Mouse (Mus musculus): Measurements from ENCODE around the gene Aacs. TPM values are rescaled to one million over a fixed set of nuclear protein-coding genes. Genes with fewer than 3 reads are reported as not detected.
"Not testable (repeated sequence)": the region's sequence is repeated elsewhere in the genome, so short reads cannot be mapped to it uniquely, and the experiment has no call there.

The Aacs gene
- polyA plus RNA-seq (2015; fragmentation: Nextera tagmentation; extraction: Ambion mirVana) = 36.8 and 38.1 TPM in 2 replicates

DNA sequence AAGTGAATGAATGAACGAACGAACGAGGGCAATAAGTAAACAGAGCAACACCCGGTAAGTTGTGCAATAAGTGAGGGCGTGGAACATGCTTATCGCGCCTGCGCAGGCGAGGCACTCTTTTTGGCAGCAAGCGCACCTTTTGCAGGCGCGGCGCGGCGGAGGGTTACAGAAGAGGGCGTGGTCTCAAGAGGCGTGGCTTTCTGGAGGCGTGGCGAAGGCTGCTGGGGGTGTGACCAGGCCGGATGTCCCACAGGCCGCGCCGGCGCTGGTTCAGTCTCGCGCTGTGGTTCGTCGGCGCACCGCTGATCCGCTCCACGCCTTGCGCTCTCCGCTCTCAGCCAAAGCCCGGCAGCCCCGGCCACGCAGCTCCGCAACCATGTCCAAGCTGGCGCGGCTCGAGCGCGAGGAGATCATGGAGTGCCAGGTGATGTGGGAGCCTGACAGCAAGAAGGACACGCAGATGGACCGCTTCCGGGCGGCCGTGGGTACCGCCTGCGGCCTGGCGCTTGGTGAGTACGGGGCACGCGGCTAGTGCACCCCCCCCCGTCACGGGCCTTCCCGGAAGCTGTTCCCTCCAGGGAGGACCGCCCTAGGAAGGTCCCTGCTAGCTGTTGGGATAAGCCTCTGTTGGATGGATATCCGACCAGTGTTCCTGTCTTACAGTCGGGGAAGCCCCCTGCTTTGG, at the start of gene Aacs:
TSS of gene Aacs (plus strand) at position 214 of the 685 bp plus-strand sequence.
- Histone ChIP-seq H3K9ac (peak within 1 kb of the TSS; percentile 85), H3K36me3 (peaks cover 9% of the 10 kb centered on the region; the same call in 1 of the 2 replicates), H3K9me3 (no peaks in the 10 kb centered on the region), H3K4me1 (peaks cover 27% of the 10 kb centered on the region), H3K27ac (peak within 1 kb of the TSS; percentile 78), H3K27me3 (no peaks in the 10 kb centered on the region), H3K4me3 (peak within 1 kb of the TSS; percentile 87), H3K4me2 (peak within 1 kb of the TSS; percentile 90)
- under 1% methylated on average over 60 of the region's 60 CpGs for WGBS
- peak; percentile 87 for ATAC-seq (ENCODE audit: insufficient number of reproducible peaks, insufficient read depth, low FRiP score, low TSS enrichment, low read depth)

GRCm38 (mm10) chr5:125426343-125426742, 49.3 kb upstream of the Aacs start:
- Histone ChIP-seq H3K4me1 (no peaks in the 10 kb centered on the region), H3K36me3 (peaks cover 100% of the 10 kb centered on the region), H3K4me3 (no peak overlapping the region), H3K27me3 (no peaks in the 10 kb centered on the region), H3K9me3 (no peaks in the 10 kb centered on the region), H3K27ac (no peak overlapping the region), H3K9ac (no peak overlapping the region), H3K4me2 (no peak overlapping the region)
- no peak for ATAC-seq (ENCODE audit: insufficient number of reproducible peaks, insufficient read depth, low FRiP score, low TSS enrichment, low read depth)
- 91% methylated on average over 10 of the region's 10 CpGs for WGBS

GRCm38 (mm10) chr5:125432324-125432723, 43.3 kb upstream of the Aacs start:
- H3K27ac ChIP-seq; H3K27me3 ChIP-seq; ATAC-seq (ENCODE audit: insufficient number of reproducible peaks, insufficient read depth, low FRiP score, low TSS enrichment, low read depth); H3K9me3 ChIP-seq: not testable (repeated sequence)
- WGBS = 90% methylated on average over 2 of the region's 2 CpGs
- Histone ChIP-seq H3K36me3 (peaks cover 44% of the 10 kb centered on the region), H3K4me2 (peak overlapping the region; percentile 87; the same call in 1 of the 2 replicates), H3K9ac (0 out of 2 replicates have a peak overlapping the region, but pooled peaks have one; percentile 1), H3K4me3 (peak overlapping the region; percentile 92; the same call in 1 of the 2 replicates), H3K4me1 (peaks cover 12% of the 10 kb centered on the region)

DNA sequence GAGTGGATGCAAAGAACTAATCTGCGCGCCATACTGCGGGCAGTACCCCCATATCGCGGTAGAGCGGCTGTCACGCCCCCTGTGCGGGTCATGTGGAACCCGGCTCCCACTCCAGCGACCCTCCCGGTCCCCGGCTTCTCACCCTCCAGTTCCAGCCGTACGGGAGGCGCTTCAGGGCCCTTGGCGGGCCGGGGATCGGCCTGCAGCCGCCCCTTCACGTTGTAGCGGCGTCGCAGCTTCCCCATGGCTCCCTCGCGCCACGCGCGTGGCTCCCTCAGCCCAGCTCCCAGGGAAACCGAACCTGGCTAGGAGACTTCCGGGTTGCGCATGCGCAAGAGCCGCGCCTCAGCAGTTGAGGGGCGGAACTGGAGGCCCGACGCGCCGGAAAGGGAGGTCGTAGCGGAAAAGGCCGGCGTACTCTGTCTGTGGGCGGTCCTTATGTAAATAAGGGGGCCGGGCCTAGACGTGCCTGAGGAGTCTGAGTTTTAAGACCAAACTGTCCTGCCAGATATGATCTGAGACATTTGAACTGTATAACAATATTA, 41.7 kb upstream of the Aacs start, which contains the start of gene Dhx37:
TSS of gene Dhx37 (minus strand) at position 329 of the 545 bp plus-strand sequence.
- WGBS = 0% methylated on average over 46 of the region's 46 CpGs
- ATAC-seq (ENCODE audit: insufficient number of reproducible peaks, insufficient read depth, low FRiP score, low TSS enrichment, low read depth) = peak; percentile 92
- Histone ChIP-seq H3K9me3 (no peaks in the 10 kb centered on the region), H3K27me3 (no peaks in the 10 kb centered on the region), H3K4me2 (peak within 1 kb of the TSS; percentile 87), H3K4me3 (peak within 1 kb of the TSS; percentile 92), H3K27ac (peak within 1 kb of the TSS; percentile 62), H3K9ac (peak within 1 kb of the TSS; percentile 92), H3K4me1 (peaks cover 12% of the 10 kb centered on the region), H3K36me3 (peaks cover 29% of the 10 kb centered on the region)

- Histone ChIP-seq H3K4me1 (peaks cover 12% of the 10 kb centered on the region), H3K4me3 (peak overlapping the region; percentile 92), H3K4me2 (peak overlapping the region; percentile 87), H3K36me3 (peaks cover 24% of the 10 kb centered on the region)
- H3K9ac ChIP-seq, H3K27ac ChIP-seq, H3K27me3 ChIP-seq, H3K9me3 ChIP-seq: not testable (repeated sequence)
- peak; percentile 0; the same call in 1 of the 2 replicates for ATAC-seq (ENCODE audit: insufficient number of reproducible peaks, insufficient read depth, low FRiP score, low TSS enrichment, low read depth)
- 52% methylated on average over 15 of the region's 15 CpGs for WGBS
Measured at GRCm38 (mm10) chr5:125434347-125434746, 41.3 kb upstream of the Aacs start.

DNA sequence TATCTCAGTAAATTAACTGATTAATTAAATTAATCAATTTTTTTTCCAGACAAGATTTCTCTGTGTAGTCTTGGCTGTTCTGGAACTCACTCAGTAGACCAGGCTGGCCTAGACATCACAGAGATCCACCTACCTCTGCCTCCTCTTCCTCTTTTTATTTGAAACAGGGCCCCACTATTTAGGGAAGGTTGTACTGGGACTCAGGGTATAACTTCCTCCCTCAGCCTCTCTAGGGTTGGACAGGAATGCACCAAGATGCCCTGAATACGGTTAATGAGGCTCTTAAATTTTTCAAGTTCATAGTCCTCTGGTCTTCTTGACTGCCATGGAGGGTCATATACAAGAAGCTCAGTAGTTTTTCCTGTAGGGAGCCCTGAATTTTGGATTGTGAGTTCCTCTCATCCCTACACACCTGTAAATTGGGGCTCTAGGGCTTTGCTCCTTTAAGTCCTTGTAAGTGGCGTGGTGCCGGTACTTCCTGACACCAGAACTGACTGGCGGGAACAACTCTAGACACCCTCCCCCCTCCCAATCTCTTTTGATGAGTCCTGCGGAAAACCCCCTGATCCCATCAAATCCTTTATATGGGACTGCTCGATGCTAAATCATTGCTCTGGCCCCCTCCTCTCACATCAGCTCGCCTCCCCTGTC, 34.9 kb upstream of the Aacs start:
- 3% methylated on average over 7 of the region's 7 CpGs for WGBS
- H3K4me2 ChIP-seq = peak overlapping the region; percentile 80

DNA sequence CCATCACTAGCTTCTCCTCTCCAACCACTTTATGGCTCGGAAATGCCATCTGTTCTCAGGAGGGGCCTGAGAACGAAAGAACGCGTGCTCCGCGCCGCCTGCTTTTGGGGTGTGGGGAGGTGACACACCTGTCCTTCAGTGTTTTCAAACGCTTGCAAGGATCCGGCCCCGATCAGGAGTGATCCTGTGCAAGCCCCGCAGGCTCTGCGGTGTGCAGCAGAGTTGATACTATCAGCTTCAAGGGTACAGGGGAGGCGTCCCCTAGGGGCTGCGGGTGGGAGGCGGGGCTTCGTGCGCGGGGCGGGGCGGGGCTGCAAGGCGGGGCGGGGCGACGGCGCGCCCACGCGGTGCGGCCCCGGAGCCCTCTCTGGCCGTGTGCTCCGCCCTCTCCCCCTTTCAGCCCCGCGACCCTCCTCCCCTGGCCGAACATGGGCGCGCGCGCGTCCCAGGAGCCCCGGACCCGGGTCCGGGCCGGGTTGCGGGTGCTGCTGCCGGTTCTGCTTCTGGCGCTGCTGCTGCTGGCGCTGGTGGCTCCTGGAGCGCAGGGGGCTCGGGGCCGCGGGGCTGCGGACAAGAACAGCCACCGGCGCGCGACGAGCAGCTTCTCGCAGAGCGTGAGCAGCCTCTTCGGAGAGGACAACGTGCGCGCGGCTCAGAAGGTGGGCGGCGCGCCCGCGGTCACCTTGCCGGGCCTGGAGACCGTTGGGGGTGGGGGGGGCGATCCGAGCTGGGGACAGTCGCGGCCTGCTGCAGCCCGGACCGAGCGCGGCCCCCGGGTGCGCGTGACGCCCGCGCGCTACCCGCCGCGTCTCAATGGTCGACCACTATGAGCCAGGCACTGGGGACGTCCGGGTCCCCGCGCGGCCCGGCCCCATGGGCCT, 34.1 kb upstream of the Aacs start, which contains the start of gene Bri3bp:
TSS of gene Bri3bp (plus strand) at position 335 of the 881 bp plus-strand sequence.
- WGBS = under 1% methylated on average over 88 of the region's 97 CpGs

More for the DNA sequence above, 34.9 kb upstream of the Aacs start:
- H3K27me3 ChIP-seq = no peaks in the 10 kb centered on the region
- H3K4me1 ChIP-seq = peaks cover 16% of the 10 kb centered on the region
- H3K9ac ChIP-seq = peak overlapping the region; percentile 91
- no peaks in the 10 kb centered on the region for H3K9me3 ChIP-seq
- H3K36me3 ChIP-seq = peaks cover 5% of the 10 kb centered on the region
- no peak for ATAC-seq (ENCODE audit: insufficient number of reproducible peaks, insufficient read depth, low FRiP score, low TSS enrichment, low read depth)
- H3K27ac ChIP-seq = peak overlapping the region; percentile 48; the same call in 1 of the 2 replicates
- peak overlapping the region; percentile 90 for H3K4me3 ChIP-seq

GRCm38 (mm10) chr5:125442136-125442995, 33.2 kb upstream of the Aacs start:
- H3K9me3 ChIP-seq = no peaks in the 10 kb centered on the region
- peak overlapping the region; percentile 76; the same call in 1 of the 2 replicates for H3K27ac ChIP-seq
- ATAC-seq (ENCODE audit: insufficient number of reproducible peaks, insufficient read depth, low FRiP score, low TSS enrichment, low read depth) = no peak
- no peaks in the 10 kb centered on the region for H3K27me3 ChIP-seq
- peak overlapping the region; percentile 90 for H3K4me3 ChIP-seq
- peak overlapping the region; percentile 91 for H3K9ac ChIP-seq
- H3K4me2 ChIP-seq = peak overlapping the region; percentile 80
- peaks cover 5% of the 10 kb centered on the region for H3K36me3 ChIP-seq
- 21% methylated on average over 27 of the region's 27 CpGs for WGBS
- H3K4me1 ChIP-seq = peaks cover 16% of the 10 kb centered on the region

More for the DNA sequence above, 34.1 kb upstream of the Aacs start, which contains the start of gene Bri3bp:
- peaks cover 16% of the 10 kb centered on the region for H3K4me1 ChIP-seq
- peak; percentile 89 for ATAC-seq (ENCODE audit: insufficient number of reproducible peaks, insufficient read depth, low FRiP score, low TSS enrichment, low read depth)
- H3K36me3 ChIP-seq = peaks cover 5% of the 10 kb centered on the region
- H3K9me3 ChIP-seq = no peaks in the 10 kb centered on the region
- H3K27ac ChIP-seq = peak within 1 kb of the TSS; percentile 76
- peak within 1 kb of the TSS; percentile 91 for H3K9ac ChIP-seq
- H3K27me3 ChIP-seq = no peaks in the 10 kb centered on the region
- H3K4me3 ChIP-seq = peak within 1 kb of the TSS; percentile 90
- peak within 1 kb of the TSS; percentile 80 for H3K4me2 ChIP-seq

DNA sequence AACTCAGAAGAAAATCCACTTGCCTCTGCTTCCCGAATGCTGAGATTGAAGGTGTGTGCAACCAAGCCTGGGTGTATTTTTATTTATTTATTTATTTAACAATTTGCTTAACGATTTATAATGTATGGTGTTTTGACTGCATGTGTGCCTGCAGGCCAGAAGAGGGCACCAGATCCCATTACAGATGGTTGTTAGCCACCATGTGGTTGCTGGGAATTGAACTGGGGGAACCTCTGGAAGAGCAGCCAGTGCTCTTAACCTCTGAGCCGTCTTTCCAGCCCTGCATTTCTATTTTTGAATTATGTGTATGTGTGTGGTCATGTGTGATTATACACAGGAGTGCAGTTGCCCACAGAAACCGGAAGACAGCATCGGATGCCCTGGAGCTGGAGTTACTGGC, 32.3 kb upstream of the Aacs start:
- no peaks in the 10 kb centered on the region for H3K9me3 ChIP-seq
- H3K4me2 ChIP-seq = no peak overlapping the region
- H3K36me3 ChIP-seq = peaks cover 5% of the 10 kb centered on the region
- H3K27me3 ChIP-seq = no peaks in the 10 kb centered on the region
- H3K4me1 ChIP-seq = peaks cover 16% of the 10 kb centered on the region
- H3K9ac ChIP-seq = no peak overlapping the region
- no peak for ATAC-seq (ENCODE audit: insufficient number of reproducible peaks, insufficient read depth, low FRiP score, low TSS enrichment, low read depth)
- no peak overlapping the region for H3K27ac ChIP-seq
- 80% methylated on average over 5 of the region's 5 CpGs for WGBS
- H3K4me3 ChIP-seq = no peak overlapping the region

DNA sequence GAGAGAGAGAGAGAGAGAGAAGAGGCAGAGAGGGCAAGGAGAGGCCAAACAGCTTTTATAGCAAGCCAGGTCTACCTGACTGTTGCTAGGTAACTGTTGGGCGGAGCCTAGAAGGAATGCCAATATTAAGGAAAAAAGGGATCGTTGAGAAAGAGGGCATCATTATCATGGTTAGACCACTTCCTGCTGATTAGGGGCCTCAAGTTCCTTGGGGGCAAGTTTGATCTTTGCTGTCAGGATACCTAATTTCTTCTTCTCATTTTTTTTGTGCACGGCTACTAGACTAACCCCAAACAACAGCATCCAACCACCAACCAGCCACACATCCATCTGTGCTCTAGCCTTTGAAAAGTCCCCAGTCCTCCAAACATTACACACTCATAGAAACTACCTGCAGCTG, 31.7 kb upstream of the Aacs start:
- Histone ChIP-seq H3K9ac (no peak overlapping the region), H3K4me1 (peaks cover 16% of the 10 kb centered on the region), H3K27ac (no peak overlapping the region), H3K4me3 (no peak overlapping the region), H3K36me3 (peaks cover 5% of the 10 kb centered on the region), H3K9me3 (no peaks in the 10 kb centered on the region), H3K27me3 (no peaks in the 10 kb centered on the region), H3K4me2 (no peak overlapping the region)
- no peak for ATAC-seq (ENCODE audit: insufficient number of reproducible peaks, insufficient read depth, low FRiP score, low TSS enrichment, low read depth)
- WGBS = 79% methylated on average over 3 of the region's 3 CpGs
